In genomic region chr6:6434855-6435254, GRCm38 (mm10) we compare ENCODE assay signal across 25 mouse cellular contexts.
DNase-seq lines count a peak whose midpoint lies in the region; ATAC-seq and TF ChIP-seq lines count a peak whose summit lies in the region.
"Had no signal": no experiment of that assay in that cellular context is flagged by ENCODE, and none has a peak within 500 bp of the region (broad histone marks: within the 10 kb centered on the region; RNA-seq: fewer than 3 reads in every experiment).

No protein-coding gene starts in this region.

- no peak overlapping the region for H3K4me2 ChIP-seq in kidney, embryonic 16.5 days (replicated peaks; ENCODE audit: low read depth, low read length)
- H3K4me2 ChIP-seq: embryonic facial prominence, embryonic 13.5 days; embryonic facial prominence, embryonic 15.5 days; forebrain, embryonic 13.5 days; forebrain, embryonic 15.5 days had no signal

- no peak overlapping the region for H3K9ac ChIP-seq in kidney, embryonic 16.5 days (replicated peaks; ENCODE audit: low read length)
- H3K9ac ChIP-seq: embryonic facial prominence, embryonic 13.5 days; embryonic facial prominence, embryonic 15.5 days; forebrain, embryonic 13.5 days; forebrain, embryonic 15.5 days; forebrain, postnatal 0 days had no signal

- H3K27me3 ChIP-seq in kidney, embryonic 16.5 days (ENCODE audit: insufficient read depth, low read length): no peaks in the 10 kb centered on the region
- H3K27me3 ChIP-seq in Patski: no peaks in the 10 kb centered on the region
- H3K27me3 ChIP-seq: CH12.LX; embryonic facial prominence, embryonic 13.5 days; embryonic facial prominence, embryonic 15.5 days; forebrain, embryonic 13.5 days; forebrain, embryonic 15.5 days had no signal

- TF ChIP-seq POLR2A in embryonic fibroblast, embryonic 13.5 days (IDR thresholded peaks at IDR 0.05; ENCODE audit: low read depth, low read length): no peak

- ATAC-seq in kidney, embryonic 16.5 days (ENCODE audit: low FRiP score, low TSS enrichment): peak; percentile 69; the same call in 1 of the 2 replicates
- ATAC-seq in Patski: peak; percentile 62
- ATAC-seq: activated CD4-positive, CD25-positive, alpha-beta regulatory T cell, adult 4 months; CD4-positive, CD25-positive, alpha-beta regulatory T cell, adult 4 months; forebrain, embryonic 13.5 days had no signal

- CTCF ChIA-PET in Patski (lab: Charles Lee): no interaction called here

- no peak overlapping the region for H3K27ac ChIP-seq in kidney, embryonic 16.5 days (ENCODE audit: low read length)
- peak overlapping the region; percentile 35; the same call in 1 of the 2 replicates for H3K27ac ChIP-seq in embryonic fibroblast, embryonic 13.5 days (ENCODE audit: insufficient read depth, low read length)
- H3K27ac ChIP-seq: embryonic facial prominence, embryonic 13.5 days; embryonic facial prominence, embryonic 15.5 days; forebrain, embryonic 13.5 days; forebrain, embryonic 15.5 days had no signal

- in situ Hi-C loops in Patski (cut with MboI; ENCODE audit: low pct_unique_long_range_greater_than_20kb): no loop called here

- no peak for TF ChIP-seq CTCF in Patski (IDR thresholded peaks at IDR 0.05)
- no peak for TF ChIP-seq CTCF in embryonic fibroblast, embryonic 13.5 days (IDR thresholded peaks at IDR 0.05; ENCODE audit: borderline replicate concordance, insufficient read depth, low read length)

- no peaks in the 10 kb centered on the region for H3K36me3 ChIP-seq in kidney, embryonic 16.5 days (ENCODE audit: insufficient read depth, low read length)
- H3K36me3 ChIP-seq: embryonic facial prominence, embryonic 13.5 days; embryonic facial prominence, embryonic 15.5 days; forebrain, embryonic 15.5 days; G1E had no signal

- no peak for DNase-seq in kidney, adult 11 months
- DNase-seq in 3T3-L1 (ENCODE audit: low read depth, low spot score) (peak; percentile 69), Patski (ENCODE audit: low read depth, low spot score) (peak; percentile 42)
- DNase-seq in layer of hippocampus, adult 9-10 months (ENCODE audit: low spot score): no peak
- DNase-seq in natural killer cell, adult 2 months (ENCODE audit: low spot score in 2 of 2): no peak
- DNase-seq: adrenal gland, adult 8-10 months; adrenal gland, postnatal 14 days; adrenal gland, postnatal 36 days; cerebellum, adult 11 months; cerebellum, adult 18-20 months; cerebellum, adult 9-10 months; cerebellum, postnatal 10 days; cerebellum, postnatal 36 days; embryo, embryonic 11 days; forebrain, postnatal 0 days had no signal

- peaks cover 5% of the 10 kb centered on the region for H3K4me1 ChIP-seq in kidney, embryonic 16.5 days (ENCODE audit: insufficient read depth, low read length)
- H3K4me1 ChIP-seq in embryonic fibroblast, embryonic 13.5 days (ENCODE audit: control insufficient read depth, insufficient read depth, low read length): peaks cover 3% of the 10 kb centered on the region; the same call in 1 of the 2 replicates
- H3K4me1 ChIP-seq: forebrain, embryonic 13.5 days; forebrain, embryonic 15.5 days had no signal

- peaks cover 2% of the 10 kb centered on the region; the same call in 1 of the 2 replicates for H3K9me3 ChIP-seq in kidney, embryonic 16.5 days (ENCODE audit: low read length)
- H3K9me3 ChIP-seq: embryonic facial prominence, embryonic 13.5 days; embryonic facial prominence, embryonic 15.5 days; forebrain, embryonic 13.5 days; forebrain, embryonic 15.5 days; G1E had no signal

- H3K4me3 ChIP-seq in kidney, embryonic 16.5 days (ENCODE audit: low read length): no peak overlapping the region
- H3K4me3 ChIP-seq in embryonic fibroblast, embryonic 13.5 days (ENCODE audit: insufficient read depth, low read length): no peak overlapping the region
- H3K4me3 ChIP-seq: embryonic facial prominence, embryonic 13.5 days; embryonic facial prominence, embryonic 15.5 days; forebrain, embryonic 13.5 days; forebrain, embryonic 15.5 days had no signal

- 17% methylated on average over 3 of the region's 3 CpGs for WGBS in kidney, embryonic 16.5 days

- POLR2A ChIA-PET in Patski (lab: Charles Lee): no interaction called here

Comparison
In these comparisons a context has a peak if more than half of its experiments do, and no peak if none do; other contexts are left out.
1. DNase-seq: peak in 3T3-L1 (single experiment) and Patski (single experiment); none in kidney, adult 11 months (single experiment), layer of hippocampus, adult 9-10 months (single experiment) and natural killer cell, adult 2 months (0 of 2).